Mouse (Mus musculus) neural tube, embryonic 15.5 days (tissue): ENCODE measurements around the gene Gm17606. TPM values are rescaled to one million over a fixed set of nuclear protein-coding genes. Genes with fewer than 3 reads are reported as not detected.

Experiments used
- ATAC-seq: fragments of 200-750 bp; cut with Nextera tagmentation; 2 replicates; pipeline ENCODE4 v1.8.0; 2017; ENCODE audit warnings: mild to moderate bottlenecking, moderate TSS enrichment, moderate library complexity; ENCODE audit not compliant: low FRiP score
- H3K27ac ChIP-seq: fragments of 300-500 bp; sonication (generic); replicated peaks from 2 replicates; pipeline ENCODE4 v1.5.1; 2015; ENCODE audit warnings: mild to moderate bottlenecking, inconsistent platforms
- H3K27me3 ChIP-seq: fragments of 300-500 bp; sonication (generic); replicated peaks from 2 replicates; pipeline ENCODE4 v1.6.1; 2015; ENCODE audit warnings: inconsistent platforms
- H3K36me3 ChIP-seq: fragments of 300-500 bp; sonication (generic); 2 replicates; pipeline ENCODE4 v1.6.1; 2015; ENCODE audit warnings: inconsistent platforms
- H3K4me1 ChIP-seq: fragments of 300-500 bp; sonication (generic); 2 replicates; pipeline ENCODE4 v1.6.1; 2015; ENCODE audit warnings: inconsistent platforms
- H3K4me2 ChIP-seq: fragments of 300-500 bp; sonication (generic); 2 replicates; pipeline ENCODE4 v1.6.1; 2015; ENCODE audit warnings: inconsistent platforms, mild to moderate bottlenecking, moderate library complexity
- H3K4me3 ChIP-seq: fragments of 300-500 bp; sonication (generic); replicated peaks from 2 replicates; pipeline ENCODE4 v1.5.1; 2015; ENCODE audit warnings: mild to moderate bottlenecking, inconsistent platforms
- H3K9ac ChIP-seq: fragments of 300-500 bp; sonication (generic); replicated peaks from 2 replicates; pipeline ENCODE4 v1.6.1; 2015; ENCODE audit warnings: mild to moderate bottlenecking, inconsistent platforms
- H3K9me3 ChIP-seq: fragments of 300-500 bp; sonication (generic); replicated peaks from 2 replicates; pipeline ENCODE4 v1.6.1; 2016; ENCODE audit warnings: inconsistent platforms
- WGBS: fragments of 180-500 bp; shearing (Covaris S2); methylation state at CpG from one replicate; pipeline ENCODE4 v1.1.7; 2015; ENCODE audit warnings: mixed read lengths; 5-methylcytosine and 5-hydroxymethylcytosine counted together
- polyA plus RNA-seq: library from polyadenylated mRNA; unstranded; fragments of >200 nt; fragmentation: Nextera tagmentation; extraction: Ambion mirVana; gene quantifications from 2 replicates; pipeline ENCODE4 v1.2.1, GENCODE M21; 2015

The Gm17606 gene
- polyA plus RNA-seq, 1 experiment from 2014 or later, result not detected

GRCm38 (mm10) chr14:54629797-54630196 is 11.0 kb upstream of the Gm17606 start:
- H3K4me3 ChIP-seq, result no peak overlapping the region
- peaks cover 43% of the 10 kb centered on the region for H3K36me3 ChIP-seq
- H3K27ac ChIP-seq, result 0 out of 2 replicates have a peak overlapping the region, but pooled peaks have one; percentile 30
- no peaks in the 10 kb centered on the region for H3K4me1 ChIP-seq
- H3K9ac ChIP-seq, result no peak overlapping the region
- 84% methylated on average over 2 of the region's 2 CpGs for WGBS
- H3K27me3 ChIP-seq, result no peaks in the 10 kb centered on the region
- no peaks in the 10 kb centered on the region for H3K9me3 ChIP-seq
- no peak for ATAC-seq
- H3K4me2 ChIP-seq, result no peak overlapping the region

DNA sequence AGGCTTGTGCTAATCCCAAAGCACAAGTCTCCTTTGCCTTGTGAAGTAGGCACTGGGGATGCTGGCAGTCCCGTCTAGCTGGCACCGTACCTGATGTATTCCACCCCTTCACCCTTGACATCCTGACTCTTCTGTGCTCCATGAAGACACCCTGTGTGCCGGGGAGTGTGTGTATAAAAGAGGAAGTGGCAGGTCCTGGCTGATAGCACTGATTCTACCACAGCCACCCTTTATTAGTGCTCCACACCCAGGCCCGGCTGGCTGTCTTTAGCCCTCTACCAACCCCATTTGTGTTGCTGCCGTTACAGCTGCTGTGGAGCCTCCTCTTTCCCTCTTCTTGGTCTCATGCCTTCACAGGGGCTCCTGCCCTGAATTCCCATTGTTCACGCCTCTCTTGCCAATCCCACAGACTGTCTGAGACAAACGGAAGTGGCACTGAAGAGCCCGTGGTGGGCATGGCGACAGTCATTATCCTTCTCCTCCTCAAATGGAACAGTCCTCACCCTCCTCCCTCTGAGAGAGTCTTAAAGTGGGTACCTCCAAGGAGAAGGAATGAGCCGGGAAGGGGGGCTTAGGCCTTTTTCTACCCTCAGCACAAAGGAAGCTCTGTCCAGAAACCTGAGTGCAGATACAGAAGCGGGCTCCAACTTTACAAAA is 10.0 kb upstream of the Gm17606 start:
- ATAC-seq, result peak; percentile 56
- WGBS, result 68% methylated on average over 11 of the region's 11 CpGs

GRCm38 (mm10) chr14:54631240-54631599 is 9.5 kb upstream of the Gm17606 start:
- Histone ChIP-seq H3K4me1 (no peaks in the 10 kb centered on the region), H3K9me3 (no peaks in the 10 kb centered on the region), H3K36me3 (peaks cover 49% of the 10 kb centered on the region), H3K9ac (no peak overlapping the region), H3K27me3 (no peaks in the 10 kb centered on the region), H3K27ac (peak overlapping the region; percentile 30; the same call in 1 of the 2 replicates), H3K4me3 (no peak overlapping the region), H3K4me2 (no peak overlapping the region)
- 71% methylated on average over 4 of the region's 4 CpGs for WGBS
- 0 out of 2 replicates have a peak, but pooled peaks have one; percentile 29 for ATAC-seq

More for the DNA sequence above, 10.0 kb upstream of the Gm17606 start:
- H3K4me3 ChIP-seq, result no peak overlapping the region
- H3K9me3 ChIP-seq, result no peaks in the 10 kb centered on the region
- H3K4me2 ChIP-seq, result no peak overlapping the region
- no peaks in the 10 kb centered on the region for H3K27me3 ChIP-seq
- peak overlapping the region; percentile 30; the same call in 1 of the 2 replicates for H3K27ac ChIP-seq
- H3K9ac ChIP-seq, result no peak overlapping the region
- no peaks in the 10 kb centered on the region for H3K4me1 ChIP-seq
- H3K36me3 ChIP-seq, result peaks cover 44% of the 10 kb centered on the region

DNA sequence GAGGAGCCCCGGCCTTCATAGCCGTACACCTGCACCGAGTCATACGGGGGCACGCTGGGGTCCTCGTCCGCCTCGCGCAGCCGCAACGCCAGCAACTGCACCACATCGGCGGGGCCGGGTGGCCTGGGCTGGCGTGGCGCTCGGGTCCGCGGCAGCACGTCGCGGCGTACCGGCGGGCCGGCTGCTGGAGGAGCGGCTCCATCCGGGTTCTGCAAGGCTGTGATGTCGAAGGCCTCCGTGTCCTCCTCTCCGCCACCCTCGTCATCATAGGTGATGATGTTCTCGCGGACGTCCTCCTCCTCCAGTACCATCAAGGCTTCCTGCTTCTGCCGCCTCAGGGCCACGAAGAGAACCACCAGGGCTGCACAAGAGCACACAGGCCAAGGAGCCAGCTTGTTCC is 8.5 kb upstream of the Gm17606 start:
- no peaks in the 10 kb centered on the region for H3K9me3 ChIP-seq
- WGBS, result 96% methylated on average over 37 of the region's 37 CpGs
- H3K36me3 ChIP-seq, result peaks cover 60% of the 10 kb centered on the region
- no peak overlapping the region for H3K4me2 ChIP-seq
- ATAC-seq, result no peak
- 0 out of 2 replicates have a peak, but pooled peaks cover 3% of the 10 kb centered on the region for H3K4me1 ChIP-seq
- no peaks in the 10 kb centered on the region for H3K27me3 ChIP-seq
- H3K27ac ChIP-seq, result no peak overlapping the region
- no peak overlapping the region for H3K4me3 ChIP-seq
- H3K9ac ChIP-seq, result no peak overlapping the region

GRCm38 (mm10) chr14:54634182-54634581 is 6.6 kb upstream of the Gm17606 start:
- ATAC-seq, result no peak
- Histone ChIP-seq H3K9me3 (no peaks in the 10 kb centered on the region), H3K4me1 (peaks cover 19% of the 10 kb centered on the region), H3K27ac (no peak overlapping the region), H3K36me3 (peaks cover 71% of the 10 kb centered on the region), H3K27me3 (no peaks in the 10 kb centered on the region), H3K9ac (no peak overlapping the region), H3K4me2 (no peak overlapping the region), H3K4me3 (no peak overlapping the region)
- WGBS, result 79% methylated on average over 4 of the region's 4 CpGs

DNA sequence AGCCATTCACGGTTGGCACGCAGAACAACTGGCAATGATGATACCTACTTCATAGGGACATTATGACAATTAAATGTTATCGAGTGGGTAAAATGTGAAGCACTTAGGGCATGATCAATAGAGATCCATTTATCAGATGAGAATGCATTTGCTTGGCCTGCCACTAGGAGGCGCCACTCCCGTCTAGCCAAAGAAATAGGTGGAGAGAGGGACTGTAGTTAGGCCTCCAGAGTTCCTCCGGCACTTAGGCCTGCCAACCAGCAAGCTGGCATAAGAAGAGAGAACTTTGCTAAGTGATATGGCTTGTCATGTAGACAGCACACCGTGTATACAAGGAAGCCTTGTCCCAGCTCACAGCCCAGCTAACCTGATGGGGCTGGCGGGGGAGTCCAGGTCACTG is 3.8 kb upstream of the Gm17606 start:
- no peak overlapping the region for H3K9ac ChIP-seq
- 54% methylated on average over 8 of the region's 8 CpGs for WGBS
- ATAC-seq, result no peak
- H3K4me2 ChIP-seq, result no peak overlapping the region
- H3K4me1 ChIP-seq, result peaks cover 35% of the 10 kb centered on the region
- H3K36me3 ChIP-seq, result peaks cover 51% of the 10 kb centered on the region
- H3K27me3 ChIP-seq, result no peaks in the 10 kb centered on the region
- H3K9me3 ChIP-seq, result no peaks in the 10 kb centered on the region
- H3K27ac ChIP-seq, result no peak overlapping the region
- H3K4me3 ChIP-seq, result no peak overlapping the region

GRCm38 (mm10) chr14:54638210-54638609 is 2.5 kb upstream of the Gm17606 start:
- 79% methylated on average over 5 of the region's 5 CpGs for WGBS

GRCm38 (mm10) chr14:54640121-54640520 is 631 bp upstream of the Gm17606 start:
- Histone ChIP-seq H3K27ac (no peak overlapping the region), H3K4me1 (peaks cover 35% of the 10 kb centered on the region), H3K36me3 (peaks cover 57% of the 10 kb centered on the region), H3K27me3 (no peaks in the 10 kb centered on the region), H3K9ac (peak overlapping the region; percentile 89), H3K4me2 (peak overlapping the region; percentile 96), H3K4me3 (peak overlapping the region; percentile 79), H3K9me3 (no peaks in the 10 kb centered on the region)
- 12% methylated on average over 4 of the region's 4 CpGs for WGBS
- ATAC-seq, result no peak

More at GRCm38 (mm10) chr14:54638210-54638609, 2.5 kb upstream of the Gm17606 start:
- Histone ChIP-seq H3K36me3 (peaks cover 48% of the 10 kb centered on the region), H3K4me2 (no peak overlapping the region; the same call in 1 of the 2 replicates), H3K4me1 (peaks cover 35% of the 10 kb centered on the region), H3K4me3 (no peak overlapping the region), H3K27ac (no peak overlapping the region), H3K27me3 (no peaks in the 10 kb centered on the region), H3K9me3 (no peaks in the 10 kb centered on the region), H3K9ac (no peak overlapping the region)
- no peak for ATAC-seq

- Histone ChIP-seq H3K36me3 (peaks cover 62% of the 10 kb centered on the region), H3K4me2 (peak within 1 kb of the TSS; percentile 96), H3K4me1 (peaks cover 35% of the 10 kb centered on the region), H3K27me3 (no peaks in the 10 kb centered on the region), H3K27ac (peak within 1 kb of the TSS; percentile 90), H3K9me3 (no peaks in the 10 kb centered on the region), H3K9ac (peak within 1 kb of the TSS; percentile 89), H3K4me3 (peak within 1 kb of the TSS; percentile 79)
- WGBS, result under 1% methylated on average over 44 of the region's 52 CpGs
- peak; percentile 93 for ATAC-seq
Observed at GRCm38 (mm10) chr14:54641305-54641969, 685 bp downstream of the Gm17606 start, which contains the start of gene Cdh24. Gene Cdh24, minus strand, starts transcription at chr14:54641364.

- H3K4me1 ChIP-seq, result peaks cover 31% of the 10 kb centered on the region
- 80% methylated on average over 25 of the region's 25 CpGs for WGBS
- no peaks in the 10 kb centered on the region for H3K9me3 ChIP-seq
- H3K4me3 ChIP-seq, result no peak overlapping the region
- no peaks in the 10 kb centered on the region for H3K27me3 ChIP-seq
- H3K4me2 ChIP-seq, result no peak overlapping the region
- H3K9ac ChIP-seq, result no peak overlapping the region
- ATAC-seq, result no peak
- H3K27ac ChIP-seq, result peak overlapping the region; percentile 90; the same call in 1 of the 2 replicates
- H3K36me3 ChIP-seq, result peaks cover 62% of the 10 kb centered on the region
Observed at GRCm38 (mm10) chr14:54642224-54642944, 1.6 kb downstream of the Gm17606 start.

GRCm38 (mm10) chr14:54643011-54643410 is 2.3 kb downstream of the Gm17606 start:
- H3K4me2 ChIP-seq, result no peak overlapping the region
- no peak overlapping the region for H3K27ac ChIP-seq
- H3K9ac ChIP-seq, result no peak overlapping the region
- no peak overlapping the region for H3K4me3 ChIP-seq
- peaks cover 28% of the 10 kb centered on the region for H3K4me1 ChIP-seq
- H3K36me3 ChIP-seq, result peaks cover 61% of the 10 kb centered on the region
- WGBS, result 91% methylated on average over 2 of the region's 2 CpGs
- H3K9me3 ChIP-seq, result no peaks in the 10 kb centered on the region
- ATAC-seq, result no peak
- H3K27me3 ChIP-seq, result no peaks in the 10 kb centered on the region
